Mouse (Mus musculus) heart, embryonic 15.5 days (tissue): ENCODE measurements at regions not wholly inside any gene's neighbourhood (a gene's known extent, or its start where the extent isn't known, plus 50 kb on each side); places are given as distances from the start of the nearest gene placed in this dataset.
"Not testable (repeated sequence)": the region's sequence is repeated elsewhere in the genome, so short reads cannot be mapped to it uniquely, and the experiment has no call there.

Experiments
- ATAC-seq: fragments of 200-750 bp; cut with Nextera tagmentation; replicated peaks from 2 replicates; pipeline ENCODE4 v1.8.0; 2017; ENCODE audit warnings: low read depth, moderate TSS enrichment; ENCODE audit not compliant: insufficient number of reproducible peaks, insufficient read depth, low FRiP score
- H3K27ac ChIP-seq: fragments of 300-500 bp; sonication (generic); 2 replicates; pipeline ENCODE4 v1.5.1; 2015; ENCODE audit warnings: mild to moderate bottlenecking, inconsistent platforms
- H3K27me3 ChIP-seq: fragments of 300-500 bp; sonication (generic); 2 replicates; pipeline ENCODE4 v1.6.1; 2015; ENCODE audit warnings: inconsistent platforms
- H3K36me3 ChIP-seq: fragments of 300-500 bp; sonication (generic); 2 replicates; pipeline ENCODE4 v1.6.1; 2015; ENCODE audit warnings: mild to moderate bottlenecking, inconsistent platforms
- H3K4me1 ChIP-seq: fragments of 300-500 bp; sonication (generic); replicated peaks from 2 replicates; pipeline ENCODE4 v1.6.1; 2015; ENCODE audit warnings: inconsistent platforms
- H3K4me2 ChIP-seq: fragments of 300-500 bp; sonication (generic); 2 replicates; pipeline ENCODE4 v1.6.1; 2015; ENCODE audit warnings: inconsistent platforms, mild to moderate bottlenecking, moderate library complexity
- H3K4me3 ChIP-seq: fragments of 300-500 bp; sonication (generic); 2 replicates; pipeline ENCODE4 v1.5.1; 2015; ENCODE audit warnings: mild to moderate bottlenecking, inconsistent platforms
- H3K9ac ChIP-seq: fragments of 300-500 bp; sonication (generic); 2 replicates; pipeline ENCODE4 v1.6.1; 2015; ENCODE audit warnings: mild to moderate bottlenecking, inconsistent platforms
- H3K9me3 ChIP-seq: fragments of 300-500 bp; sonication (generic); replicated peaks from 2 replicates; pipeline ENCODE4 v1.6.1; 2016; ENCODE audit warnings: inconsistent platforms
- WGBS: fragments of 180-500 bp; shearing (Covaris S2); methylation state at CpG from one replicate; pipeline ENCODE4 v1.1.7; 2015; ENCODE audit warnings: mixed read lengths; 5-methylcytosine and 5-hydroxymethylcytosine counted together

GRCm38 (mm10) chr10:99349125-99349716, 86.2 kb downstream of the Dusp6 start:
- Histone ChIP-seq H3K4me2 (no peak overlapping the region), H3K4me3 (no peak overlapping the region), H3K9ac (no peak overlapping the region), H3K27me3 (no peaks in the 10 kb centered on the region), H3K4me1 (no peaks in the 10 kb centered on the region), H3K36me3 (no peaks in the 10 kb centered on the region), H3K9me3 (no peaks in the 10 kb centered on the region), H3K27ac (no peak overlapping the region)
- WGBS, result 58% methylated on average over 3 of the region's 3 CpGs
- ATAC-seq, result no peak

GRCm38 (mm10) chr10:99353541-99354292, 90.7 kb downstream of the Dusp6 start:
- Histone ChIP-seq H3K36me3 (no peaks in the 10 kb centered on the region), H3K4me3 (no peak overlapping the region), H3K9ac (no peak overlapping the region), H3K27ac (no peak overlapping the region), H3K27me3 (no peaks in the 10 kb centered on the region), H3K9me3 (no peaks in the 10 kb centered on the region), H3K4me2 (no peak overlapping the region), H3K4me1 (no peaks in the 10 kb centered on the region)
- 66% methylated on average over 18 of the region's 18 CpGs for WGBS
- ATAC-seq, result no peak

- Histone ChIP-seq H3K9ac (no peak overlapping the region), H3K27me3 (no peaks in the 10 kb centered on the region), H3K27ac (no peak overlapping the region), H3K4me2 (no peak overlapping the region), H3K4me3 (no peak overlapping the region), H3K9me3 (no peaks in the 10 kb centered on the region), H3K36me3 (no peaks in the 10 kb centered on the region), H3K4me1 (no peaks in the 10 kb centered on the region)
- no peak for ATAC-seq
- 84% methylated on average over 2 of the region's 2 CpGs for WGBS
Observed at GRCm38 (mm10) chr10:99354352-99354751, 91.3 kb downstream of the Dusp6 start.

GRCm38 (mm10) chr10:99355303-99355702, 92.3 kb downstream of the Dusp6 start:
- Histone ChIP-seq H3K9me3 (no peaks in the 10 kb centered on the region), H3K36me3 (no peaks in the 10 kb centered on the region), H3K9ac (no peak overlapping the region), H3K27ac (no peak overlapping the region), H3K27me3 (no peaks in the 10 kb centered on the region), H3K4me3 (no peak overlapping the region), H3K4me2 (no peak overlapping the region), H3K4me1 (no peaks in the 10 kb centered on the region)
- 79% methylated on average over 4 of the region's 4 CpGs for WGBS
- ATAC-seq, result no peak

GRCm38 (mm10) chr10:99356221-99356620, 93.2 kb downstream of the Dusp6 start:
- 84% methylated on average over 5 of the region's 5 CpGs for WGBS
- no peak for ATAC-seq
- Histone ChIP-seq H3K9ac (no peak overlapping the region), H3K4me2 (no peak overlapping the region), H3K4me1 (no peaks in the 10 kb centered on the region), H3K9me3 (no peaks in the 10 kb centered on the region), H3K27me3 (no peaks in the 10 kb centered on the region), H3K4me3 (no peak overlapping the region), H3K27ac (no peak overlapping the region), H3K36me3 (no peaks in the 10 kb centered on the region)

GRCm38 (mm10) chr10:99356883-99357282, 93.9 kb downstream of the Dusp6 start:
- Histone ChIP-seq H3K36me3 (no peaks in the 10 kb centered on the region), H3K9me3 (no peaks in the 10 kb centered on the region), H3K27me3 (no peaks in the 10 kb centered on the region), H3K4me3 (no peak overlapping the region), H3K9ac (no peak overlapping the region), H3K4me1 (no peaks in the 10 kb centered on the region), H3K4me2 (no peak overlapping the region), H3K27ac (no peak overlapping the region)
- WGBS, result 74% methylated on average over 3 of the region's 3 CpGs
- no peak for ATAC-seq

- 82% methylated on average over 4 of the region's 4 CpGs for WGBS
- Histone ChIP-seq H3K9me3 (no peaks in the 10 kb centered on the region), H3K4me1 (no peaks in the 10 kb centered on the region), H3K4me2 (no peak overlapping the region), H3K27me3 (no peaks in the 10 kb centered on the region), H3K4me3 (no peak overlapping the region), H3K9ac (no peak overlapping the region), H3K27ac (no peak overlapping the region), H3K36me3 (no peaks in the 10 kb centered on the region)
- no peak for ATAC-seq
Observed at GRCm38 (mm10) chr10:99357347-99357746, 94.3 kb downstream of the Dusp6 start.

GRCm38 (mm10) chr10:99358256-99358655, 95.2 kb downstream of the Dusp6 start:
- Histone ChIP-seq H3K4me1 (no peaks in the 10 kb centered on the region), H3K27ac (no peak overlapping the region), H3K36me3 (no peaks in the 10 kb centered on the region), H3K9ac (no peak overlapping the region), H3K9me3 (no peaks in the 10 kb centered on the region), H3K4me3 (no peak overlapping the region), H3K27me3 (no peaks in the 10 kb centered on the region), H3K4me2 (no peak overlapping the region)
- ATAC-seq, result no peak
- WGBS, result 82% methylated on average over 1 of the region's 1 CpGs

GRCm38 (mm10) chr10:99359439-99359866, 96.4 kb downstream of the Dusp6 start:
- no peaks in the 10 kb centered on the region for H3K36me3 ChIP-seq
- H3K27me3 ChIP-seq, result no peaks in the 10 kb centered on the region
- no peak overlapping the region for H3K9ac ChIP-seq
- H3K4me3 ChIP-seq, result no peak overlapping the region
- no peak overlapping the region for H3K4me2 ChIP-seq
- WGBS, result 58% methylated on average over 2 of the region's 2 CpGs
- no peaks in the 10 kb centered on the region for H3K9me3 ChIP-seq
- H3K4me1 ChIP-seq, result no peaks in the 10 kb centered on the region
- H3K27ac ChIP-seq, result no peak overlapping the region
- no peak for ATAC-seq

GRCm38 (mm10) chr10:99360601-99361000, 97.6 kb downstream of the Dusp6 start:
- ATAC-seq, H3K4me1 ChIP-seq: not testable (repeated sequence)
- 54% methylated on average over 10 of the region's 10 CpGs for WGBS

GRCm38 (mm10) chr10:99366162-99366561, 103.1 kb downstream of the Dusp6 start:
- no peak for ATAC-seq
- H3K4me1 ChIP-seq, result no peaks in the 10 kb centered on the region
- H3K27me3 ChIP-seq, result no peaks in the 10 kb centered on the region
- no peaks in the 10 kb centered on the region for H3K36me3 ChIP-seq
- H3K9ac ChIP-seq, result no peak overlapping the region
- WGBS, result 92% methylated on average over 7 of the region's 7 CpGs
- H3K27ac ChIP-seq, result no peak overlapping the region
- H3K9me3 ChIP-seq, result no peaks in the 10 kb centered on the region
- no peak overlapping the region for H3K4me3 ChIP-seq
- no peak overlapping the region for H3K4me2 ChIP-seq

More at GRCm38 (mm10) chr10:99360601-99361000, 97.6 kb downstream of the Dusp6 start:
- H3K9ac ChIP-seq, H3K27ac ChIP-seq, H3K4me2 ChIP-seq, H3K27me3 ChIP-seq, H3K9me3 ChIP-seq, H3K4me3 ChIP-seq, H3K36me3 ChIP-seq: not testable (repeated sequence)

GRCm38 (mm10) chr10:99367757-99368156, 104.7 kb downstream of the Dusp6 start:
- H3K4me2 ChIP-seq, result no peak overlapping the region
- H3K4me1 ChIP-seq, result no peaks in the 10 kb centered on the region
- WGBS, result 29% methylated on average over 6 of the region's 6 CpGs
- H3K9ac ChIP-seq, result no peak overlapping the region
- H3K4me3 ChIP-seq, result no peak overlapping the region
- ATAC-seq, result no peak
- no peak overlapping the region for H3K27ac ChIP-seq
- no peaks in the 10 kb centered on the region for H3K27me3 ChIP-seq
- H3K36me3 ChIP-seq, result no peaks in the 10 kb centered on the region
- no peaks in the 10 kb centered on the region for H3K9me3 ChIP-seq
